Mouse (Mus musculus) kidney, embryonic 15.5 days (tissue): ENCODE data around the gene 9430015G10Rik. TPM values are rescaled to one million over a fixed set of nuclear protein-coding genes. Genes with fewer than 3 reads are reported as not detected.
A peak's percentile ranks its signal among the peaks of the same experiment; 100 is the strongest.

ENCODE experiments used
- ATAC-seq: fragments of 200-750 bp; cut with Nextera tagmentation; replicated peaks from 2 replicates; pipeline ENCODE4 v1.8.0; 2017; ENCODE audit warnings: moderate TSS enrichment; ENCODE audit not compliant: low FRiP score
- H3K27ac ChIP-seq: fragments of 300-500 bp; sonication (generic); 2 replicates; pipeline ENCODE4 v1.5.1; 2015; ENCODE audit warnings: mild to moderate bottlenecking, inconsistent platforms
- H3K27me3 ChIP-seq: fragments of 300-500 bp; sonication (generic); 2 replicates; pipeline ENCODE4 v1.6.1; 2015; ENCODE audit warnings: inconsistent platforms
- H3K36me3 ChIP-seq: fragments of 300-500 bp; sonication (generic); 2 replicates; pipeline ENCODE4 v1.6.1; 2015; ENCODE audit warnings: inconsistent platforms
- H3K4me1 ChIP-seq: fragments of 300-500 bp; sonication (generic); 2 replicates; pipeline ENCODE4 v1.6.1; 2015; ENCODE audit warnings: inconsistent platforms
- H3K4me2 ChIP-seq: fragments of 300-500 bp; sonication (generic); 2 replicates; pipeline ENCODE4 v1.6.1; 2015; ENCODE audit warnings: moderate library complexity, mild to moderate bottlenecking, inconsistent platforms
- H3K4me3 ChIP-seq: fragments of 300-500 bp; sonication (generic); replicated peaks from 2 replicates; pipeline ENCODE4 v1.5.1; 2015; ENCODE audit warnings: mild to moderate bottlenecking, inconsistent platforms
- H3K9ac ChIP-seq: fragments of 300-500 bp; sonication (generic); 2 replicates; pipeline ENCODE4 v1.6.1; 2015; ENCODE audit warnings: mild to moderate bottlenecking, inconsistent platforms
- H3K9me3 ChIP-seq: fragments of 300-500 bp; sonication (generic); replicated peaks from 2 replicates; pipeline ENCODE4 v1.6.1; 2016; ENCODE audit warnings: inconsistent platforms
- WGBS: fragments of 180-500 bp; shearing (Covaris S2); methylation state at CpG from one replicate; pipeline ENCODE4 v1.1.7; 2015; ENCODE audit warnings: mixed read lengths; 5-methylcytosine and 5-hydroxymethylcytosine counted together
- polyA plus RNA-seq: library from polyadenylated mRNA; unstranded; fragments of >200 nt; fragmentation: Nextera tagmentation; extraction: Ambion mirVana; gene quantifications from 2 replicates; pipeline ENCODE4 v1.2.1, GENCODE M21; 2015

9430015G10Rik gene
- polyA plus RNA-seq, 1 experiment from 2014 or later, result 42.8 TPM

GRCm38 (mm10) chr4:156101481-156101903 is 8.3 kb upstream of the 9430015G10Rik start:
- Histone ChIP-seq H3K4me1 (no peaks in the 10 kb centered on the region), H3K4me2 (no peak overlapping the region), H3K36me3 (no peaks in the 10 kb centered on the region), H3K27me3 (no peaks in the 10 kb centered on the region), H3K27ac (no peak overlapping the region), H3K9me3 (no peaks in the 10 kb centered on the region), H3K4me3 (no peak overlapping the region), H3K9ac (no peak overlapping the region)
- no peak for ATAC-seq
- 42% methylated on average over 3 of the region's 3 CpGs for WGBS

- H3K36me3 ChIP-seq, result no peaks in the 10 kb centered on the region
- no peaks in the 10 kb centered on the region for H3K27me3 ChIP-seq
- no peak overlapping the region for H3K4me3 ChIP-seq
- no peak overlapping the region for H3K9ac ChIP-seq
- H3K9me3 ChIP-seq, result no peaks in the 10 kb centered on the region
- H3K4me1 ChIP-seq, result peaks cover 5% of the 10 kb centered on the region; the same call in 1 of the 2 replicates
- H3K27ac ChIP-seq, result no peak overlapping the region
- H3K4me2 ChIP-seq, result no peak overlapping the region
- ATAC-seq, result no peak
- 79% methylated on average over 4 of the region's 4 CpGs for WGBS
Observed at GRCm38 (mm10) chr4:156103342-156103741, 6.4 kb upstream of the 9430015G10Rik start.

GRCm38 (mm10) chr4:156108606-156109546 is 906 bp upstream of the 9430015G10Rik start:
- 28% methylated on average over 13 of the region's 13 CpGs for WGBS
- peak overlapping the region; percentile 56 for H3K9ac ChIP-seq
- peak; percentile 70 for ATAC-seq
- H3K27ac ChIP-seq, result peak overlapping the region; percentile 89
- no peaks in the 10 kb centered on the region for H3K9me3 ChIP-seq
- H3K27me3 ChIP-seq, result no peaks in the 10 kb centered on the region
- peak overlapping the region; percentile 62 for H3K4me2 ChIP-seq
- H3K36me3 ChIP-seq, result no peaks in the 10 kb centered on the region
- H3K4me3 ChIP-seq, result peak overlapping the region; percentile 70
- peaks cover 15% of the 10 kb centered on the region for H3K4me1 ChIP-seq

- H3K27me3 ChIP-seq, result no peaks in the 10 kb centered on the region
- H3K4me3 ChIP-seq, result no peak overlapping the region
- no peaks in the 10 kb centered on the region for H3K4me1 ChIP-seq
- no peak for ATAC-seq
- 96% methylated on average over 7 of the region's 7 CpGs for WGBS
- no peak overlapping the region for H3K4me2 ChIP-seq
- no peak overlapping the region for H3K27ac ChIP-seq
- peaks cover 82% of the 10 kb centered on the region for H3K36me3 ChIP-seq
- H3K9me3 ChIP-seq, result no peaks in the 10 kb centered on the region
- no peak overlapping the region for H3K9ac ChIP-seq
Observed at GRCm38 (mm10) chr4:156124077-156124476, 14.3 kb downstream of the 9430015G10Rik start.

GRCm38 (mm10) chr4:156125393-156125792 is 15.6 kb downstream of the 9430015G10Rik start:
- no peak overlapping the region for H3K4me3 ChIP-seq
- no peaks in the 10 kb centered on the region for H3K27me3 ChIP-seq
- no peak overlapping the region for H3K4me2 ChIP-seq
- no peak overlapping the region for H3K27ac ChIP-seq
- WGBS, result 94% methylated on average over 6 of the region's 6 CpGs
- no peak overlapping the region for H3K9ac ChIP-seq
- no peak for ATAC-seq
- peaks cover 69% of the 10 kb centered on the region for H3K36me3 ChIP-seq
- H3K9me3 ChIP-seq, result no peaks in the 10 kb centered on the region
- H3K4me1 ChIP-seq, result peaks cover 5% of the 10 kb centered on the region; the same call in 1 of the 2 replicates

- Histone ChIP-seq H3K9me3 (no peaks in the 10 kb centered on the region), H3K27me3 (no peaks in the 10 kb centered on the region), H3K9ac (no peak overlapping the region), H3K4me2 (no peak overlapping the region), H3K4me1 (peaks cover 7% of the 10 kb centered on the region; the same call in 1 of the 2 replicates), H3K27ac (no peak overlapping the region), H3K36me3 (peaks cover 55% of the 10 kb centered on the region), H3K4me3 (no peak overlapping the region)
- no peak for ATAC-seq
- 87% methylated on average over 7 of the region's 7 CpGs for WGBS
Observed at GRCm38 (mm10) chr4:156126841-156127240, 17.1 kb downstream of the 9430015G10Rik start.

GRCm38 (mm10) chr4:156128746-156129145 is 19.0 kb downstream of the 9430015G10Rik start:
- H3K4me1 ChIP-seq, result peaks cover 7% of the 10 kb centered on the region; the same call in 1 of the 2 replicates
- no peak for ATAC-seq
- H3K4me2 ChIP-seq, result no peak overlapping the region
- H3K27me3 ChIP-seq, result no peaks in the 10 kb centered on the region
- no peaks in the 10 kb centered on the region for H3K9me3 ChIP-seq
- peaks cover 36% of the 10 kb centered on the region for H3K36me3 ChIP-seq
- H3K27ac ChIP-seq, result no peak overlapping the region
- H3K9ac ChIP-seq, result no peak overlapping the region
- 79% methylated on average over 5 of the region's 5 CpGs for WGBS
- H3K4me3 ChIP-seq, result no peak overlapping the region

GRCm38 (mm10) chr4:156130436-156130835 is 20.7 kb downstream of the 9430015G10Rik start, which contains the start of gene Rnf223:
Rnf223 (plus strand) TSS chr4:156130513.
- Histone ChIP-seq H3K9ac (no peak within 1 kb of the TSS), H3K4me3 (no peak within 1 kb of the TSS), H3K4me1 (peaks cover 7% of the 10 kb centered on the region; the same call in 1 of the 2 replicates), H3K27ac (no peak within 1 kb of the TSS), H3K36me3 (peaks cover 19% of the 10 kb centered on the region), H3K9me3 (no peaks in the 10 kb centered on the region), H3K27me3 (no peaks in the 10 kb centered on the region), H3K4me2 (no peak within 1 kb of the TSS)
- 66% methylated on average over 15 of the region's 15 CpGs for WGBS
- ATAC-seq, result 0 out of 2 replicates have a peak, but pooled peaks have one; percentile 16

- H3K4me3 ChIP-seq, result no peak overlapping the region
- WGBS, result 66% methylated on average over 10 of the region's 10 CpGs
- H3K4me2 ChIP-seq, result no peak overlapping the region
- H3K27me3 ChIP-seq, result no peaks in the 10 kb centered on the region
- no peaks in the 10 kb centered on the region for H3K9me3 ChIP-seq
- H3K27ac ChIP-seq, result no peak overlapping the region
- H3K36me3 ChIP-seq, result peaks cover 14% of the 10 kb centered on the region
- H3K9ac ChIP-seq, result no peak overlapping the region
- ATAC-seq, result 0 out of 2 replicates have a peak, but pooled peaks have one; percentile 15
- peaks cover 7% of the 10 kb centered on the region; the same call in 1 of the 2 replicates for H3K4me1 ChIP-seq
Observed at GRCm38 (mm10) chr4:156130940-156131339, 21.2 kb downstream of the 9430015G10Rik start.

- Histone ChIP-seq H3K4me2 (no peak overlapping the region), H3K27me3 (no peaks in the 10 kb centered on the region), H3K4me3 (no peak overlapping the region), H3K36me3 (no peaks in the 10 kb centered on the region), H3K9ac (no peak overlapping the region), H3K9me3 (no peaks in the 10 kb centered on the region; the same call in 1 of the 2 replicates), H3K27ac (no peak overlapping the region), H3K4me1 (peaks cover 7% of the 10 kb centered on the region; the same call in 1 of the 2 replicates)
- 68% methylated on average over 5 of the region's 5 CpGs for WGBS
- ATAC-seq, result no peak
Observed at GRCm38 (mm10) chr4:156133334-156133733, 23.6 kb downstream of the 9430015G10Rik start.

GRCm38 (mm10) chr4:156133943-156134605 is 24.3 kb downstream of the 9430015G10Rik start:
- Histone ChIP-seq H3K4me3 (no peak overlapping the region), H3K36me3 (no peaks in the 10 kb centered on the region), H3K4me1 (peaks cover 7% of the 10 kb centered on the region; the same call in 1 of the 2 replicates), H3K27me3 (no peaks in the 10 kb centered on the region), H3K9me3 (no peaks in the 10 kb centered on the region; the same call in 1 of the 2 replicates), H3K9ac (no peak overlapping the region), H3K27ac (0 out of 2 replicates have a peak overlapping the region, but pooled peaks have one; percentile 5), H3K4me2 (no peak overlapping the region)
- WGBS, result 76% methylated on average over 12 of the region's 12 CpGs
- ATAC-seq, result no peak
